Mouse (Mus musculus): ENCODE data around the gene Fbxl13. TPM values are rescaled to one million over a fixed set of nuclear protein-coding genes. Genes with fewer than 3 reads are reported as not detected.
"Not testable (repeated sequence)": the region's sequence is repeated elsewhere in the genome, so short reads cannot be mapped to it uniquely, and the experiment has no call there.

Fbxl13 gene
- total RNA-seq, 4 experiments from 2014 or later, result 0.23 to 0.70 (median 0.32) TPM

GRCm38 (mm10) chr5:21658038-21658437 is 12.6 kb upstream of the Fbxl13 start:
- no peak for DNase-seq (ENCODE audit: low spot score in 2 of 2)

GRCm38 (mm10) chr5:21656912-21657311 is 11.5 kb upstream of the Fbxl13 start:
- no peak for DNase-seq (ENCODE audit: low spot score in 2 of 2)

- DNase-seq (ENCODE audit: low spot score in 2 of 2), result no peak
Observed at GRCm38 (mm10) chr5:21651885-21652612, 6.6 kb upstream of the Fbxl13 start.

GRCm38 (mm10) chr5:21650736-21651135 is 5.3 kb upstream of the Fbxl13 start:
- DNase-seq (ENCODE audit: low spot score in 2 of 2), result no peak

DNA sequence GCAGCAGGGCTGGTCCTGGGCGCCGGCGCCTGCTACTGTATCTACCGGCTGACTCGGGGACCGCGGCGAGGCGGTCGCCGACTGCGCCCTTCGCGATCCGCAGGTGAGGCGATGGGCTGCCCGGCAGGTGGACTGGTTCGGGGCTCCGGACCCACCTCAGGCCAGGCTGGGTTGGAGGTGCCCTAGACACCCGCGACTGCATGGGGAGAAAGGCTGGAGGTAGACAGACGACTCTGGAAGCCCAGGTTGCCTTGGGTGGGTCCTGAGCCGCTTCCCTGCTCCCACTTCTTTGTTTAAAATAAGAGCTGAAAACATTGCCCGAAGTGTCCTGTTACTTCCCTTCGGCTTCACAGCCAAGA is 678 bp upstream of the Fbxl13 start:
- DNase-seq (ENCODE audit: low spot score in 2 of 2), result no peak

GRCm38 (mm10) chr5:21644891-21645438 is 469 bp downstream of the Fbxl13 start:
- DNase-seq (ENCODE audit: low spot score in 2 of 2), result no peak

GRCm38 (mm10) chr5:21643606-21644005 is 1.8 kb downstream of the Fbxl13 start:
- DNase-seq (ENCODE audit: low spot score in 2 of 2), result no peak

DNA sequence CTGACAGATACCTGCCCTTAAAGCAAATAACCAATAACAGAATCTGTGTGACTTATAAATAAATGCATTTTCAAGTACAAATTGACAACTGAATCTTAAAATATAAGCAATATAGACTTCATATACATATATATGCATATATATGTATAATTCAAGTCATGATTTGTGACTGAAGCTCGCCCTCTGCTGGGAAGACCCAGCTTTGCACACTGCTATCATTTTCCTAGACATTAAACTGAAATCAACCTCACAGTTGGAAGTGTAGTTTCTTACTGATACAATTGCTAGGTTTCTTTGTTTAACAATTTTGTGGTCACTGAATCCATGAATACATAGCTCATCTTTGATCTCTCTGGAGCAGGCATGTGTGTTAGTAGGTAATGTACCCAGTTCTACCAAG is 4.5 kb downstream of the Fbxl13 start:
- DNase-seq (ENCODE audit: low spot score in 2 of 2), result peak in 1 of 2 experiments; percentile 62

- no peak for DNase-seq (ENCODE audit: low spot score in 2 of 2)
Observed at GRCm38 (mm10) chr5:21625916-21626315, 19.5 kb downstream of the Fbxl13 start.

DNA sequence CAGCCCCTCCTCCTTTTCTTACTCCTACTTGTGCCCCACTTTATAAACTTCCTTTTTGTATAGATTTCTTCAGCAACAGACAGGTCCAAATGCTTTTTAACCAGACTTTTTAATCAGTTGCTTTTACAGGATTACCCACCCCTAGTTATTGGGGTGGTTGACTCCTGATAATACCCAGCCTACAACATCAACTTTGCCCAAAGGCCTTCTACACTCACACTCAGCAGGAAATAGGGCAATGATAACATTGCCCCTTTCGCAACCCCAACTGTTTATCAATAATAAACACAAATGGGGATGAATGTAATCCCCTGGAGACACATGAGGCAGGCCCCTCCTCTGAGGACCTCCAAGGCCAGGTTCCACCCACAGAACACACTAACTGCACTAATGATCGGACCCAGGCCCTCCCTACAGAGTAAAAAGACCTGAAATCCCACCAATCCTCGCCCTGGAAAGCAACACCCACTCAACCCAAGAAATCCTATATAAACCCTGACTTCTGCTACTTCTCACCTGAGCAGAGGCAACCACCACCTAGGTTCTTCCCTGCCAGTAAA is 28.9 kb downstream of the Fbxl13 start:
- DNase-seq (ENCODE audit: low spot score in 2 of 2), result no peak

DNA sequence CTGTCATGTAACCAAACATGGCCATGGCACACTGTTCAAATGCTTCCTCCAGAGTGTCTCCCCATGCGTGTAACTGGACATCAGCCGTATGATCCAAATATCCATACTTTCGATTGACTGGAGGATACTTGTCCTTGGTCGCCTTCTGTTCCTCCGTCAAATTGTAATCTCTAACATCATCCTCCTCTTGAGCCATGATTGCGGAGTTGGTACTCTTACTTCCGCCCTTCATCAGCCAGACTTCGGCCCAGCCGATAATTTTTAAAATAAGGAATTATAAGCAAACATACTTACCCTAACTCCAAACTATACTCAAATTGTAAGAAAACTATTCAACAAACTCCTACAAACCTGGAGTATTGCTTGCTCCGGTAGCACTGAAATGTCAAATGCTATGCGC is 31.1 kb downstream of the Fbxl13 start:
- DNase-seq (ENCODE audit: low spot score in 2 of 2), result not testable (repeated sequence)

- DNase-seq (ENCODE audit: low spot score in 2 of 2), result no peak
Observed at GRCm38 (mm10) chr5:21610996-21611395, 34.4 kb downstream of the Fbxl13 start.

GRCm38 (mm10) chr5:21608311-21609304 is 36.8 kb downstream of the Fbxl13 start:
- peak; percentile 10 to 43 for DNase-seq (ENCODE audit: low spot score in 2 of 2)

- DNase-seq (ENCODE audit: low spot score in 2 of 2), result no peak
Observed at GRCm38 (mm10) chr5:21605936-21606335, 39.5 kb downstream of the Fbxl13 start.

GRCm38 (mm10) chr5:21599961-21600360 is 45.5 kb downstream of the Fbxl13 start:
- DNase-seq (ENCODE audit: low spot score in 2 of 2), result no peak

DNA sequence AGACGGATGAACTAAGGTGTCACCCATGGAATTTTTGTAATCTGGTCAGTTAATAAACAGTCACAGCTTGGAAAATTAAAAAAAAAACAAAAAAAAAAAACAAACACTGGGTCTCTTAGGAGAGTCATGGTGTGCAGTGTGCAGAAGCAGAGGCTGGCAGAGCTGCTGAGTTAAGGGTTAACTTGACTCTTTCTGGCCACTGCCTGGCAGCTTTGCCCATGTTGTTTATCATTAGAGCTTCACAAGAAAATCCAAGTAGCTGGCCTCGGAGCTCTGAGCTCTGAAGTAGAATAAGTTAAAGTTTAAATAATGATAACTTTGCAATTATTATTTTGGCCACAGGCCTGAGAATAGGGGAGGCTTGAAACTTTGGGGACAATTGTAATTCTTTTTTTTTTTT is 45.9 kb downstream of the Fbxl13 start:
- not testable (repeated sequence) for DNase-seq (ENCODE audit: low spot score in 2 of 2)

DNA sequence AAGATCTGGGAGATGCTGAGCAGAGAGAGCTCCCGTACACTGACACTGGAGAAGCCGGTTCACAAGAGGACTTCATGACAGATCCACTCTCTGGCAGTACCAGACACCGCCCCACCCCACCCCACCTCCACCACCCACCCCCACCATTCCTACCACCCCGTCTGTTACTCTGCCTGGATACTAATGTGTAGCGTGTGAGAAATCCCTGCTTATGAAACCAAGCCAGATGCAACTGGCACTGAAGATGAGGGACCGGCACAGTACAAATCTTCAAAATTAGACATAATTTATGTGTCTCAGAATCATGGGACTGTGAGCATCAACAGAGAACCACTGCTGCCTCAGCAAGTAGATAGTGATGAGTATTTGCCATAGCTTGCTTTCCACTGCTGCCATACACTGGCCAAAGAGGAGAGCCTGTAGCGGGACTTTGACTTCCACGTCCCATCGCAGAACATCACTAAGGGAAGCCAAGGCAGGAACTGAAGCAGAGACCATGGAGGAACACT is 52.2 kb downstream of the Fbxl13 start:
- no peak for DNase-seq (ENCODE audit: low spot score in 2 of 2)

- DNase-seq (ENCODE audit: low spot score in 2 of 2), result no peak
Observed at GRCm38 (mm10) chr5:21592106-21592505, 53.3 kb downstream of the Fbxl13 start.

GRCm38 (mm10) chr5:21588220-21588619 is 57.2 kb downstream of the Fbxl13 start:
- DNase-seq (ENCODE audit: low spot score in 2 of 2), result no peak

GRCm38 (mm10) chr5:21587683-21588082 is 57.8 kb downstream of the Fbxl13 start:
- no peak for DNase-seq (ENCODE audit: low spot score in 2 of 2)

GRCm38 (mm10) chr5:21586763-21587162 is 58.7 kb downstream of the Fbxl13 start:
- no peak for DNase-seq (ENCODE audit: low spot score in 2 of 2)

DNA sequence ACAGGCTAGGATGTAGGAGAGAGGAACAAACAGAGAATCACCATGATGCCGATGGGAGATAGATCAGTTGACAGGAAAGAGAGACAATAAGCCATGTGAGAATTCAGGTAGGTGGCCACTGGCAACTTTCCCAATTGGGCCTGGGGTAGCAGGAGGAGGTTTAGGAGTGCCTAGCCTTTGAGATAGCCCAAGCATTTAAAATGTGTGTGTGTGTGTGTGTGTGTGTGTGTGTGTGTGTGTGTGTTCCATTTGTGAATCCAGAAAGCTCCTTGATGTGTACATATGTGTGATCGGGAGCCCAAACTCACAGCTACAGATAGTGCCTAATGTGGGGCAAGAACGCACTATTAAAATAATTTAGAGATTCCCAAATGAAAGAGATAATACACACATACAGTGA is 67.3 kb downstream of the Fbxl13 start:
- no peak for DNase-seq (ENCODE audit: low spot score in 2 of 2)
